11 mouse cellular contexts compared by ENCODE assay signal in the genomic region with DNA sequence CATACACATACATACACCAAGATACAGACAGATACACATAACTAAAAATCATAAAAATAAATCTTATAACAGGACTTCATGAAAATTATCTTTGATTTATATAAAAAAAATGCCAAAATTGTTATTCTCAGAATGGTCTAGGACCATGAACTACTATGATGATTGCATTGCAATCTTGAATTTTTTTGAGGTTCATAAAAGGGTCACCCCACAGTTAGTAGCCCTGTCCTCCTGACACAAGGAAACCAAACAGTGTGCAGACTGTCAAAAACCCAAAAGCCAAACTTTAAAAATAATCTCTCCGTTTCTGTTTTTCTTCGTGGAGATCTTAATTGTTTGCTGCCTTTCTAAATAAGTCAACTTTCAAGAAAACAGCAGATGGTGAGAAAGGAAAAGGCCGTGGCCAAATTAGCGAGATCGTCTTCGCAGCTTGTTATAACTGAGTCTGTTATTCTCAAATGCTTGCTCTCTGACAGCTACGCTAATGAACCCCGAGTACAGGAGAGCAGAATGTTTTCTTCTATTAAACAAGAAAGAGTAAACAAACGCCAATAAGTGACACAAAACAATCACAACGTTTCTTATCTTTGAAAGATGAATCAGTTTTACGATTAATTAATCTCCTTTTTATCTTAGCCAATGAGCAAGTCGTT.
DNase-seq lines count a peak whose midpoint lies in the region; ATAC-seq and TF ChIP-seq lines count a peak whose summit lies in the region.
"Had no signal": no experiment of that assay in that cellular context is flagged by ENCODE, and none has a peak within 500 bp of the region (broad histone marks: within the 10 kb centered on the region; RNA-seq: fewer than 3 reads in every experiment).

No protein-coding gene starts in this region.

- WGBS in heart, embryonic 11.5 days (ENCODE audit: insufficient replicate concordance), result 53% methylated on average over 12 of the region's 12 CpGs
- WGBS in lung, embryonic 14.5 days, result 29% methylated on average over 12 of the region's 12 CpGs
- WGBS in hindbrain, embryonic 15.5 days, result 48% methylated on average over 12 of the region's 12 CpGs

- no peaks in the 10 kb centered on the region for H3K9me3 ChIP-seq in heart, embryonic 11.5 days (replicated peaks; ENCODE audit: control insufficient read depth, low read length)
- no peaks in the 10 kb centered on the region for H3K9me3 ChIP-seq in lung, embryonic 14.5 days (ENCODE audit: low read depth, low read length)
- no peaks in the 10 kb centered on the region for H3K9me3 ChIP-seq in hindbrain, embryonic 15.5 days

- no peak for ATAC-seq in heart, embryonic 11.5 days (replicated peaks; ENCODE audit: insufficient number of reproducible peaks, low FRiP score, low TSS enrichment)
- no peak; the same call in 1 of the 2 replicates for ATAC-seq in lung, embryonic 14.5 days (ENCODE audit: insufficient read depth)
- 0 out of 2 replicates have a peak, but pooled peaks have one; percentile 54 for ATAC-seq in hindbrain, embryonic 15.5 days (ENCODE audit: low FRiP score, low read depth)

- H3K4me2 ChIP-seq in heart, embryonic 11.5 days, result peak overlapping the region; percentile 33
- H3K4me2 ChIP-seq in lung, embryonic 14.5 days, result peak overlapping the region; percentile 38
- peak overlapping the region; percentile 53 for H3K4me2 ChIP-seq in hindbrain, embryonic 15.5 days

- no peaks in the 10 kb centered on the region for H3K4me1 ChIP-seq in heart, embryonic 11.5 days (ENCODE audit: control insufficient read depth, insufficient read depth, low read length)
- H3K4me1 ChIP-seq in lung, embryonic 14.5 days (ENCODE audit: insufficient read depth), result no peaks in the 10 kb centered on the region
- no peaks in the 10 kb centered on the region for H3K4me1 ChIP-seq in hindbrain, embryonic 15.5 days (replicated peaks)

- intact Hi-C loops in heart, postnatal 25 days (cut with DNase I), result loop anchor here (2.0 kb wide), 1 partner anchor 490 kb away; no protein-coding TSS in a partner anchor

- no peak for DNase-seq in heart, postnatal 25 days (ENCODE audit: low spot score)
- peak; percentile 30 for DNase-seq in lung, embryonic 14.5 days
- no peak for DNase-seq in lung, adult 18-20 months
- peak; percentile 61 for DNase-seq in retina, postnatal 1 day
- no peak for DNase-seq in adrenal gland, postnatal 4 days (ENCODE audit: low spot score in 2 of 2)
- DNase-seq in kidney, postnatal 25 days, result no peak
- DNase-seq: adrenal gland, postnatal 36 days; kidney, adult 18-20 months had no signal

- H3K36me3 ChIP-seq in heart, embryonic 11.5 days (ENCODE audit: control insufficient read depth, insufficient read depth, low read length), result no peaks in the 10 kb centered on the region
- no peaks in the 10 kb centered on the region for H3K36me3 ChIP-seq in lung, embryonic 14.5 days (ENCODE audit: insufficient read depth)
- no peaks in the 10 kb centered on the region for H3K36me3 ChIP-seq in hindbrain, embryonic 15.5 days

- no peaks in the 10 kb centered on the region for H3K27me3 ChIP-seq in heart, embryonic 11.5 days (ENCODE audit: control insufficient read depth, insufficient read depth, low read length)
- H3K27me3 ChIP-seq in lung, embryonic 14.5 days (ENCODE audit: insufficient read depth, low read length), result no peaks in the 10 kb centered on the region
- H3K27me3 ChIP-seq in hindbrain, embryonic 15.5 days, result no peaks in the 10 kb centered on the region

- H3K4me3 ChIP-seq in heart, embryonic 11.5 days (ENCODE audit: low read depth, low read length), result no peak overlapping the region
- peak overlapping the region; percentile 0; the same call in 1 of the 2 replicates for H3K4me3 ChIP-seq in lung, embryonic 14.5 days (ENCODE audit: low read depth, low read length)
- H3K4me3 ChIP-seq in hindbrain, embryonic 15.5 days, result peak overlapping the region; percentile 29

- no peak overlapping the region for H3K9ac ChIP-seq in heart, embryonic 11.5 days (ENCODE audit: low read depth, low read length)
- H3K9ac ChIP-seq in lung, embryonic 14.5 days, result no peak overlapping the region
- peak overlapping the region; percentile 30; the same call in 1 of the 2 replicates for H3K9ac ChIP-seq in hindbrain, embryonic 15.5 days

- no peak overlapping the region for H3K27ac ChIP-seq in heart, embryonic 11.5 days (ENCODE audit: low read depth, low read length)
- no peak overlapping the region for H3K27ac ChIP-seq in lung, embryonic 14.5 days (ENCODE audit: low read depth)
- no peak overlapping the region for H3K27ac ChIP-seq in hindbrain, embryonic 15.5 days (replicated peaks)
- H3K27ac ChIP-seq: macrophage had no signal

- TF ChIP-seq CTCF in lung, embryonic 14.5 days (IDR thresholded peaks at IDR 0.05; ENCODE audit: low read depth), result no peak

Comparison
In these comparisons a context has a peak if more than half of its experiments do, and no peak if none do; other contexts are left out.
1. DNase-seq: peak in lung, embryonic 14.5 days (single experiment) and retina, postnatal 1 day (single experiment); none in heart, postnatal 25 days (single experiment), lung, adult 18-20 months (0 of 2), adrenal gland, postnatal 4 days (0 of 2) and kidney, postnatal 25 days (0 of 2).
2. Peak in every context shown above with its lines, with median percentiles within 50 percentile points of each other: H3K4me2 ChIP-seq.